Mouse (Mus musculus) heart, adult 2 months (tissue): ENCODE measurements at regions not wholly inside any gene's neighbourhood (a gene's known extent, or its start where the extent isn't known, plus 50 kb on each side); places are given as distances from the start of the nearest gene placed in this dataset.

Experiments
- CTCF ChIP-seq: fragments of 200-600 bp; IDR thresholded peaks from 2 replicates; pipeline ENCODE4 v1.8.1; 2022; ENCODE audit warnings: antibody characterized with exemption, mild to moderate bottlenecking, moderate library complexity
- POLR2A ChIP-seq: fragments of 200-500 bp; IDR thresholded peaks from 2 replicates; pipeline ENCODE4 v1.6.1; 2011; ENCODE audit warnings: mild to moderate bottlenecking, low read depth, low read length, control low read depth; ENCODE audit not compliant: insufficient read depth

DNA sequence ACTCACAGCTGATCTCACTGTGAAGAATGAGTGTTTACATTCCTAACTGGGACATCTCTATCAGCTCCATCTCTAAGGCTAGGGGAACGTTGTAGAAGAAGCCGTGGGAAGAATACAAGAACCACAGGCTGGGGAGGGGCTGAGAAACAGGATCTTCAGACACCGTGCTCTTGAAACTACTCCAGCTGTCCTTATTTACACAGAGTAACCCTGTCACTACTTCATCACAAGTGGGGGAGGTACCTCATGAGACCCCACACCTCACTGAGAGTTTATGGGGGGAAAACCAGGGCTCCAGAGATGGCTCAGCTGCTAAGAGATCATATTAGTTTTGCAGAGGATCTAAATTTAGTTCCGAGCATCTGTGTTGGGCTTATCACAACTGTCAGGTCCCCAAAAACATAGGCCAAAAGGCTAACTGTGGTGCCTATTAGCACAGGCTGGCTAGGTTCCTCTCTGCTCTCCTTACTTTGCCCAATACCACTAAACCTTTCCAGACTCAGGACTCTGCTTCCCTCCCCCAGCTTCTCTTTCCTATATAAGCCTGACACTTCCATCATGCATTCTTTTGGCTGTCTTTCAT lies 68.5 kb upstream of the Tnik start:
- TF ChIP-seq POLR2A = no peak
- no peak for TF ChIP-seq CTCF
